Mouse (Mus musculus) lung, embryonic 14.5 days (tissue): ENCODE data around the gene 2610002M06Rik. TPM values are rescaled to one million over a fixed set of nuclear protein-coding genes. Genes with fewer than 3 reads are reported as not detected.

Experiments used
- ATAC-seq: fragments of 200-750 bp; cut with Nextera tagmentation; 2 replicates; pipeline ENCODE4 v1.8.0; 2017; ENCODE audit warnings: mild to moderate bottlenecking, moderate TSS enrichment, moderate library complexity; ENCODE audit not compliant: insufficient read depth
- DNase-seq: peaks from one replicate; pipeline ENCODE4 v3.0.0-alpha.2; 2015
- H3K27ac ChIP-seq: fragments of 300-500 bp; sonication (generic); 2 replicates; pipeline ENCODE4 v1.5.1; 2014; ENCODE audit warnings: low read depth, mild to moderate bottlenecking, moderate library complexity
- H3K27me3 ChIP-seq: fragments of 300-500 bp; sonication (generic); 2 replicates; pipeline ENCODE4 v1.6.1; 2014; ENCODE audit warnings: low read length, control low read depth; ENCODE audit not compliant: insufficient read depth
- H3K36me3 ChIP-seq: fragments of 300-500 bp; sonication (generic); 2 replicates; pipeline ENCODE4 v1.6.1; 2014; ENCODE audit warnings: control low read depth; ENCODE audit not compliant: insufficient read depth
- H3K4me1 ChIP-seq: fragments of 300-500 bp; sonication (generic); 2 replicates; pipeline ENCODE4 v1.6.1; 2014; ENCODE audit warnings: antibody characterized with exemption, control low read depth; ENCODE audit not compliant: insufficient read depth
- H3K4me2 ChIP-seq: fragments of 300-500 bp; sonication (generic); 2 replicates; pipeline ENCODE4 v1.6.1; 2014; ENCODE audit warnings: mild to moderate bottlenecking
- H3K4me3 ChIP-seq: fragments of 300-500 bp; sonication (generic); 2 replicates; pipeline ENCODE4 v1.5.1; 2014; ENCODE audit warnings: low read depth, low read length
- H3K9ac ChIP-seq: fragments of 300-500 bp; sonication (generic); 2 replicates; pipeline ENCODE4 v1.6.1; 2014
- H3K9me3 ChIP-seq: fragments of 300-500 bp; sonication (generic); 2 replicates; pipeline ENCODE4 v1.6.1; 2016; ENCODE audit warnings: low read depth, low read length, control low read depth
- CTCF ChIP-seq: IDR thresholded peaks from 2 replicates; pipeline ENCODE4 v1.5.1; 2016; ENCODE audit warnings: antibody characterized with exemption, low read depth
- WGBS: fragments of 180-500 bp; shearing (Covaris S2); extraction: QIAGEN DNeasy Blood & Tissue Kit; methylation state at CpG from one replicate; pipeline ENCODE4 v1.1.7; 2014; 5-methylcytosine and 5-hydroxymethylcytosine counted together
- polyA plus RNA-seq: library from polyadenylated mRNA; unstranded; fragments of >200 nt; fragmentation: Nextera tagmentation; extraction: Ambion mirVana; gene quantifications from 2 replicates; pipeline ENCODE4 v1.2.1, GENCODE M21; 2014

The 2610002M06Rik gene
- polyA plus RNA-seq, result 12.3 and 14.1 TPM in 2 replicates

DNA sequence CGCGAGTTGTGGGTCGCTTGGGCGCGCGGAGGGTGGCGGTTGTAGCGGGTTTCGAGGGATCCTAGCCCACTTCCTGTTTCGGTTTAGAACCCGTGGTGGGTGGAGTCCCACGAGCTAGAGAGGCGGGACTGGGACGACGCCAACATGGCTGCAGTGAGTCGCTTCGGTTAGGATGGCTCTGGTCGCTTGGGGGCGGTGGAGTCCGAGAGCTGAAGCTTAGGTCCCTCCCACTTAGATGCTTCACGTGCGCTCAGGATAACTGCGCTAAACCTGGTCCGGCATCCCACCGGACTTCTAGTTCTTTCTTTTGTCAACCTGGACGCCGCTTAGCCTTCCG lies at the start of gene 2610002M06Rik:
Gene 2610002M06Rik (minus strand): TSS at position 117 of the 337 bp plus-strand sequence.
- peak; percentile 99 for ATAC-seq
- 15% methylated on average over 28 of the region's 28 CpGs for WGBS
- peak; percentile 95 for DNase-seq
- Histone ChIP-seq H3K27me3 (no peaks in the 10 kb centered on the region), H3K36me3 (no peaks in the 10 kb centered on the region), H3K4me2 (peak within 1 kb of the TSS; percentile 61), H3K4me1 (no peaks in the 10 kb centered on the region), H3K4me3 (peak within 1 kb of the TSS; percentile 56), H3K9ac (peak within 1 kb of the TSS; percentile 71), H3K9me3 (no peaks in the 10 kb centered on the region), H3K27ac (peak within 1 kb of the TSS; percentile 63; the same call in 1 of the 2 replicates)
- peak; percentile 61 for TF ChIP-seq CTCF

DNA sequence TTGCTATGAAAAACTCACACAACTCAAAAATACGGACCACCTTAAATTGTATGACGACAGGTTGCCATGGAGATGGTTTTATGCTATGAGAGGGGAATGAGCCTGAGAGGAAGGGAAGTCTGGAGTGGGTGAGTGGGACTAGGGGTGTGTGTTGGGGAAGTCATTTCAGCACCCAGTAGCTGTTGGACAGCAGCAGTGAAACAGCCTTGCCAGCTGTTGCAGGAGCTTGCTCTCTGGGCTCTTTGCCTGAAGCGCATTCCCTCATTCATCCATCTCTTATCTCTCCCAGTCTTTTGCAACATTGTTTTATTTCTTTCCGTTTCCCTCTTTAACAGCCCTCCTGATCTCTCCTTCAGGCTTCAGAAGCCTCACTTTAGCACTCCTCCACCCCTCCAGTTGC lies 42.0 kb upstream of the 2610002M06Rik start:
- Histone ChIP-seq H3K4me1 (no peaks in the 10 kb centered on the region), H3K36me3 (no peaks in the 10 kb centered on the region), H3K9ac (no peak overlapping the region), H3K9me3 (no peaks in the 10 kb centered on the region), H3K4me3 (no peak overlapping the region), H3K27ac (no peak overlapping the region), H3K27me3 (no peaks in the 10 kb centered on the region), H3K4me2 (no peak overlapping the region)
- WGBS, result 33% methylated on average over 4 of the region's 4 CpGs
- no peak for TF ChIP-seq CTCF
- ATAC-seq (peak; percentile 63; the same call in 1 of the 2 replicates), DNase-seq (peak; percentile 63)

DNA sequence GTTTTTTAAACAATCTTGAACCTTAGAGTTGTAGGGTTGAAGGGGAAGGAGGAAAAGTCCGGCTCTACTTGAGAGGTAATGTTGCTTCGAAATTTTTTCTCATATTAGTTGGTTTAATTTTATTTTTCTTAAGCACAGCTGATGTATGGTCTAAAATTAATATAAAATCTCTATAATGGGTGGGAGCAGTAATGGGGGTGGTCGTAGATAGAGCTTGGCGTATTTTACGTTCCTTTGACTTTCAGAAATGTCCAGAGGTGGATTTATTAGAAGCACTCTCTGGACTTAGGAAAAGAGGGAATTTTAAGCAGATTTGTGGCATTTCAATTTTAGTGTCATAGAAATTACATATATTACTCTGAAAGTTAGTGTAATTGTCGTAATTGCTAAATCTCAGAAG lies 592 bp upstream of the 2610002M06Rik start:
- H3K9me3 ChIP-seq, result no peaks in the 10 kb centered on the region
- H3K27me3 ChIP-seq, result no peaks in the 10 kb centered on the region
- no peaks in the 10 kb centered on the region for H3K4me1 ChIP-seq
- no peak for ATAC-seq
- no peak for DNase-seq
- WGBS, result 71% methylated on average over 6 of the region's 6 CpGs
- no peak overlapping the region for H3K27ac ChIP-seq
- H3K36me3 ChIP-seq, result no peaks in the 10 kb centered on the region
- H3K4me3 ChIP-seq, result peak overlapping the region; percentile 56; the same call in 1 of the 2 replicates
- TF ChIP-seq CTCF, result no peak
- peak overlapping the region; percentile 55 for H3K4me2 ChIP-seq
- no peak overlapping the region for H3K9ac ChIP-seq

DNA sequence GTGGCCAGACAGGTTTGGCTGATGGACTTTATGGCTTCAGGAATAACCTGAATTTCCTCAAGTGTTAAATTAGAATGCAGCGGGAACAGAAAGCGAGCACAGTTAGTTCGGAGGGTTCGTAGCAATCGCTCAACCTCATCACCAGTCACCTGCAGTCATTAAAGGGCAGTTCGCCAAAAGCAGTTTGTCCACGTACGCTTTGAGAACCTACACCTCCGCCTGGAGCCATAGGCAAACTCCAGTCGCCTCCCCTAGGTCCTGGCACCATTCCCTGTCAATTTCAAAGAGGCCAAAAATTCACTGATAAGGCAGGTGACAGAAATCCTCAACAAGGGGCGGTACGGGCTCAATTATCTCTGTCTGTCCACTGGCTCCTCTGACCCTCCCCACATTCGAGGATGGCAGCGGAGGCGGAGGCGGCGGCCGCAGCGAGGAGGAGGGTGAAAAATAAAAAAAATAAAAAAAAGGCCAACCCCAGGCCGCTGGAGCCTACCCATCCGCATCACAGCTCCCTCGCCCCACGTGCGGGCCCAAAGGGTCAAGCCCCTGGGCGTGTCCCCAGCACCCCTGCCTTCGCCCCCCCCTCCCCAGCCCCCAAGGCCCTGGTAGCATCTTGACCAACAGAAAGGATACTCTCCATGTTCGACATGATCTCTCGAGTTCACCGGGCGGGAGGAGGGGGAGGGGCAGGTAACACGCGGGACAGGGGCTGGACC lies 474 bp downstream of the 2610002M06Rik start:
- no peaks in the 10 kb centered on the region for H3K9me3 ChIP-seq
- H3K36me3 ChIP-seq, result no peaks in the 10 kb centered on the region
- H3K27ac ChIP-seq, result peak overlapping the region; percentile 63; the same call in 1 of the 2 replicates
- H3K27me3 ChIP-seq, result no peaks in the 10 kb centered on the region
- DNase-seq, result peak; percentile 40
- WGBS, result 17% methylated on average over 31 of the region's 32 CpGs
- H3K4me2 ChIP-seq, result peak overlapping the region; percentile 61
- H3K4me3 ChIP-seq, result peak overlapping the region; percentile 56
- peak overlapping the region; percentile 71 for H3K9ac ChIP-seq
- H3K4me1 ChIP-seq, result no peaks in the 10 kb centered on the region
- TF ChIP-seq CTCF, result no peak
- ATAC-seq, result peak; percentile 86

DNA sequence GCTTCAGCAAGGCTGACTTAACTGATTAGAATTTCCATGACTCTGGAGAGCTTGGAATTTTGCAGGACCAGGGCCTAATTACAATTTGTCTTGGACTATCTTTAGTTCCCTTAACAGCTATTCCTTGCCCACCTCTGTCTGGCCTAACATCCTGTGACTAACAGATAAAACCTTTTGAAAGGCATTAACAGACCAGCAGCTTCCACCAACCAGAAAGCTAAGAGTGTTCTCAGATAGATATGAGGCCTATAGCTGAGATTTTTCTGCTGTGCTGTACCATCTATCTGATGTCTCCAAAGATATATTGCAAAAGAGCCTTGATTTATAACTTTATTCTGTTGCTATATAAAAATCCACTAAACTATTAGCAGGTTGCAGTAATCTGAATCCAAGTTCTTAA lies 4.0 kb downstream of the 2610002M06Rik start:
- Histone ChIP-seq H3K27ac (no peak overlapping the region), H3K4me1 (no peaks in the 10 kb centered on the region), H3K9ac (no peak overlapping the region), H3K36me3 (no peaks in the 10 kb centered on the region), H3K4me2 (no peak overlapping the region), H3K9me3 (no peaks in the 10 kb centered on the region), H3K27me3 (no peaks in the 10 kb centered on the region), H3K4me3 (no peak overlapping the region)
- DNase-seq, result no peak
- no peak for ATAC-seq
- TF ChIP-seq CTCF, result no peak

DNA sequence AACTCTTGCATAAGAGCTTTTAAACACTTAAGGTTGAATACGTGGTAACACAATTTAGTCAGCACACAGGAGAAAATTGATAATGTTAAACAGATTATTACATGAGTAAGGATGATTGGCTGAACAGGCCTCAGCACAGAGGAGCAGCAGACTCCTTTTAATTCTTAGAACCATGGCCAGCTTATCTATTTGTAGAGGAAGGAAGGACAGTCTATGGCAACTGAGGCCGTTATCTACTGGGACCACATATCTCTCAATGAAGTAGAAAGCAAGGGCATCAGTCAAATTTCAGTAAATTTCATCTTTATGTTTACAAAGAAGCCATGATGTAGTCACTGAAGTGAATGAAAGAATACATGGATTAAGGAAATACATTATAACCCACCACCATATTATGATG lies 19.2 kb downstream of the 2610002M06Rik start:
- Histone ChIP-seq H3K4me1 (no peaks in the 10 kb centered on the region), H3K9ac (no peak overlapping the region), H3K9me3 (no peaks in the 10 kb centered on the region), H3K4me3 (no peak overlapping the region), H3K4me2 (no peak overlapping the region), H3K36me3 (0 out of 2 replicates have a peak, but pooled peaks cover 3% of the 10 kb centered on the region), H3K27ac (no peak overlapping the region), H3K27me3 (no peaks in the 10 kb centered on the region)
- WGBS, result 85% methylated on average over 2 of the region's 2 CpGs
- TF ChIP-seq CTCF, result no peak
- DNase-seq, result no peak
- no peak for ATAC-seq

DNA sequence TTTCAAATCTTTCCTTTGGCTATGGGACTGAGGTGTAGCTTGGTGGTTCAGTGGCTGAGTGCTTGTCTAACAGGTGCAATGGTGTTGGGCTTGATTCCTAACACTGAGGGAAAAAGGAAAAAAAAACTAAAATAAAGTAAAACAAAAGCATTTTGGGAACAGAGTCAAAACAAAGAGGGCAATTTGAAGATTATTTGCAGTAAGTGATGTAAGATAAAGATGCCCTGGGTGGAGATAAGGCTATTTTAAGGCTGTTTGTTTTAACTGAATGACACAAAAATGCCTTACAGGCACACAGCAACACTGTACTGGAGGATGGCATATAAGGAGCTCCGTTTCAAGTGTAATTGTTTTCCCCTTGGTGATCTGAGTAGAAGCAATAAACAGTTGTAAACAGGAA lies 20.3 kb downstream of the 2610002M06Rik start:
- Histone ChIP-seq H3K27me3 (no peaks in the 10 kb centered on the region), H3K36me3 (0 out of 2 replicates have a peak, but pooled peaks cover 3% of the 10 kb centered on the region), H3K4me1 (no peaks in the 10 kb centered on the region), H3K9me3 (no peaks in the 10 kb centered on the region), H3K4me2 (no peak overlapping the region), H3K9ac (no peak overlapping the region), H3K4me3 (no peak overlapping the region), H3K27ac (no peak overlapping the region)
- no peak for ATAC-seq
- 35% methylated on average over 1 of the region's 1 CpGs for WGBS
- TF ChIP-seq CTCF, result no peak
- no peak for DNase-seq
